Mouse (Mus musculus) gastrocnemius, postnatal 25 days (tissue): Measurements from ENCODE around the gene Tcaim. TPM values are rescaled to one million over a fixed set of nuclear protein-coding genes. Genes with fewer than 3 reads are reported as not detected.
"Not testable (repeated sequence)": the region's sequence is repeated elsewhere in the genome, so short reads cannot be mapped to it uniquely, and the experiment has no call there.

ENCODE experiments used
- DNase-seq: peaks from one replicate; pipeline ENCODE4 v3.0.0; 2022
- long read RNA-seq, 2 experiments: library from polyadenylated mRNA; stranded (forward); transcript quantifications; one replicate each; pipeline ENCODE4 v2.0.0; 2021
- total RNA-seq, 2 experiments: library from RNA; stranded (reverse); gene quantifications; 1 replicate in 1 of 2; 2 replicates in 1 of 2; pipeline ENCODE4 v1.2.3; 2021

Tcaim gene
- total RNA-seq: 10 to 100 TPM; 27.6 to 29.4 TPM
- long read RNA-seq, experiment 1, transcript Tcaim-201 (11 exons, 3,049 nt): major isoform, 7 of 25 reads
- long read RNA-seq, experiment 1, partial matches to known transcripts: 14 of 25 reads
- long read RNA-seq, experiment 1, other reads (novel, unspliced or antisense): 4 of 25 reads
- long read RNA-seq, experiment 2, transcript Tcaim-201 (11 exons, 3,049 nt): major isoform, 18 of 32 reads
- long read RNA-seq, experiment 2, partial matches to known transcripts: 1 of 32 reads
- long read RNA-seq, experiment 2, other reads (novel, unspliced or antisense): 12 of 32 reads

- DNase-seq: peak; percentile 94
Observed at GRCm38 (mm10) chr9:122805053-122805844, at the start of gene Tcaim. TSS of gene Tcaim (plus strand) at chr9:122805539.

GRCm38 (mm10) chr9:122757614-122758013, 47.7 kb upstream of the Tcaim start:
- no peak for DNase-seq

- DNase-seq: no peak
Observed at GRCm38 (mm10) chr9:122760111-122760510, 45.2 kb upstream of the Tcaim start.

GRCm38 (mm10) chr9:122785231-122785630, 20.1 kb upstream of the Tcaim start:
- no peak for DNase-seq

- DNase-seq: no peak
Observed at GRCm38 (mm10) chr9:122786534-122786933, 18.8 kb upstream of the Tcaim start.

GRCm38 (mm10) chr9:122805845-122806341, 554 bp downstream of the Tcaim start:
- no peak for DNase-seq

- no peak for DNase-seq
Observed at GRCm38 (mm10) chr9:122807186-122807585, 1.8 kb downstream of the Tcaim start.

GRCm38 (mm10) chr9:122810212-122810611, 4.9 kb downstream of the Tcaim start:
- peak; percentile 46 for DNase-seq

GRCm38 (mm10) chr9:122812386-122812785, 7.0 kb downstream of the Tcaim start:
- no peak for DNase-seq

GRCm38 (mm10) chr9:122814775-122815174, 9.4 kb downstream of the Tcaim start:
- no peak for DNase-seq

GRCm38 (mm10) chr9:122815239-122815851, 10.0 kb downstream of the Tcaim start:
- DNase-seq: no peak

GRCm38 (mm10) chr9:122823374-122824017, 18.2 kb downstream of the Tcaim start:
- DNase-seq: no peak

- no peak for DNase-seq
Observed at GRCm38 (mm10) chr9:122826743-122827142, 21.4 kb downstream of the Tcaim start.

- DNase-seq: no peak
Observed at GRCm38 (mm10) chr9:122829826-122830380, 24.6 kb downstream of the Tcaim start.

- DNase-seq: no peak
Observed at GRCm38 (mm10) chr9:122836126-122836525, 30.8 kb downstream of the Tcaim start.

GRCm38 (mm10) chr9:122836790-122837189, 31.5 kb downstream of the Tcaim start:
- no peak for DNase-seq

GRCm38 (mm10) chr9:122837216-122837615, 31.9 kb downstream of the Tcaim start:
- DNase-seq: no peak

GRCm38 (mm10) chr9:122837680-122838079, 32.3 kb downstream of the Tcaim start:
- no peak for DNase-seq

GRCm38 (mm10) chr9:122843760-122844159, 38.4 kb downstream of the Tcaim start, which contains the start of gene Gm35549:
TSS of gene Gm35549 (minus strand) at chr9:122844035.
- DNase-seq: no peak

- no peak for DNase-seq
Observed at GRCm38 (mm10) chr9:122845621-122846020, 40.3 kb downstream of the Tcaim start.

GRCm38 (mm10) chr9:122846156-122846555, 40.8 kb downstream of the Tcaim start:
- no peak for DNase-seq

GRCm38 (mm10) chr9:122847811-122848311, 42.5 kb downstream of the Tcaim start:
- not testable (repeated sequence) for DNase-seq
